Mouse (Mus musculus) left cerebral cortex, postnatal 10 days (tissue): ENCODE measurements around the gene Ctu2. TPM values are rescaled to one million over a fixed set of nuclear protein-coding genes. Genes with fewer than 3 reads are reported as not detected.

Experiments
- DNase-seq, 2 experiments: peaks; one replicate each; pipeline ENCODE4 v3.0.0; 2021 to 2022; ENCODE audit warnings: low spot score in 2 of 2, mixed read lengths in 1 of 2; ENCODE audit errors: extremely low spot score in 1 of 2
- intact Hi-C: fragments of 180-260 bp; cut with DNase I; formaldehyde crosslinking; loops from one replicate; pipeline ENCODE4 v1.15.1; 2025
- total RNA-seq, 2 experiments: library from RNA; stranded (reverse); gene quantifications; 2 replicates each; pipeline ENCODE4 v1.2.3; 2021

The Ctu2 gene
- total RNA-seq, 2 experiments from 2014 or later = 35.5 to 38.0 TPM

GRCm38 (mm10) chr8:122443262-122444006, 32.5 kb upstream of the Ctu2 start, which contains the start of gene Mvd:
TSS of gene Mvd (minus strand) at chr8:122443422.
- intact Hi-C loops = no loop called here
- DNase-seq = peak; percentile 99 to 100

- intact Hi-C loops = no loop called here
- peak; percentile 84 to 90 for DNase-seq
These were observed 31.7 kb upstream of the Ctu2 start for GRCm38 (mm10) chr8:122444058-122444748.

GRCm38 (mm10) chr8:122445203-122445602, 30.7 kb upstream of the Ctu2 start:
- no peak for DNase-seq
- intact Hi-C loops = no loop called here

GRCm38 (mm10) chr8:122451161-122451703, 24.7 kb upstream of the Ctu2 start:
- DNase-seq = no peak
- intact Hi-C loops = no loop called here

- intact Hi-C loops = no loop called here
- DNase-seq = no peak
These were observed 23.8 kb upstream of the Ctu2 start for GRCm38 (mm10) chr8:122452154-122452553.

GRCm38 (mm10) chr8:122454409-122454808, 21.5 kb upstream of the Ctu2 start:
- intact Hi-C loops = no loop called here

GRCm38 (mm10) chr8:122457171-122457570, 18.8 kb upstream of the Ctu2 start:
- no peak for DNase-seq
- intact Hi-C loops = no loop called here

More at GRCm38 (mm10) chr8:122454409-122454808, 21.5 kb upstream of the Ctu2 start:
- DNase-seq = no peak

GRCm38 (mm10) chr8:122459218-122459900, 16.6 kb upstream of the Ctu2 start:
- DNase-seq = no peak
- intact Hi-C loops = no loop called here

- intact Hi-C loops = no loop called here
- no peak for DNase-seq
These were observed 16.0 kb upstream of the Ctu2 start for GRCm38 (mm10) chr8:122459990-122460389.

GRCm38 (mm10) chr8:122460524-122461472, 15.1 kb upstream of the Ctu2 start, which contains the start of gene Snai3:
TSS of gene Snai3 (minus strand) at chr8:122460733.
- intact Hi-C loops = no loop called here
- DNase-seq = peak in 1 of 2 experiments; percentile 47

- DNase-seq = no peak
These were observed 14.3 kb upstream of the Ctu2 start for GRCm38 (mm10) chr8:122461473-122462148.

GRCm38 (mm10) chr8:122462510-122462909, 13.4 kb upstream of the Ctu2 start:
- intact Hi-C loops = no loop called here
- DNase-seq = no peak

More at GRCm38 (mm10) chr8:122461473-122462148, 14.3 kb upstream of the Ctu2 start:
- intact Hi-C loops = no loop called here

GRCm38 (mm10) chr8:122463651-122464640, 12.0 kb upstream of the Ctu2 start:
- no peak for DNase-seq
- intact Hi-C loops = no loop called here

GRCm38 (mm10) chr8:122464985-122465384, 11.0 kb upstream of the Ctu2 start:
- no peak for DNase-seq
- intact Hi-C loops = no loop called here

GRCm38 (mm10) chr8:122467816-122468215, 8.1 kb upstream of the Ctu2 start:
- intact Hi-C loops = no loop called here
- DNase-seq = no peak

GRCm38 (mm10) chr8:122469407-122469806, 6.5 kb upstream of the Ctu2 start:
- no peak for DNase-seq
- intact Hi-C loops = no loop called here

GRCm38 (mm10) chr8:122469965-122470364, 6.0 kb upstream of the Ctu2 start:
- intact Hi-C loops = no loop called here
- no peak for DNase-seq
